Mouse (Mus musculus) brain, embryonic 14.5 days (tissue): Measurements from ENCODE around the gene Fam163b.

Source experiments
- CTCF ChIP-seq: fragments of 200-500 bp; IDR thresholded peaks from 2 replicates; pipeline ENCODE4 v1.5.1; 2012; ENCODE audit warnings: inconsistent platforms, mild to moderate bottlenecking, moderate library complexity, borderline replicate concordance; ENCODE audit not compliant: insufficient read depth, insufficient read length; ENCODE audit errors: extremely low read depth
- POLR2A ChIP-seq: fragments of 200-500 bp; IDR thresholded peaks from 2 replicates; pipeline ENCODE4 v1.6.1; 2012; ENCODE audit warnings: mild to moderate bottlenecking, inconsistent platforms, borderline replicate concordance; ENCODE audit not compliant: poor library complexity, insufficient read depth, insufficient read length, severe bottlenecking; ENCODE audit errors: extremely low read depth

DNA sequence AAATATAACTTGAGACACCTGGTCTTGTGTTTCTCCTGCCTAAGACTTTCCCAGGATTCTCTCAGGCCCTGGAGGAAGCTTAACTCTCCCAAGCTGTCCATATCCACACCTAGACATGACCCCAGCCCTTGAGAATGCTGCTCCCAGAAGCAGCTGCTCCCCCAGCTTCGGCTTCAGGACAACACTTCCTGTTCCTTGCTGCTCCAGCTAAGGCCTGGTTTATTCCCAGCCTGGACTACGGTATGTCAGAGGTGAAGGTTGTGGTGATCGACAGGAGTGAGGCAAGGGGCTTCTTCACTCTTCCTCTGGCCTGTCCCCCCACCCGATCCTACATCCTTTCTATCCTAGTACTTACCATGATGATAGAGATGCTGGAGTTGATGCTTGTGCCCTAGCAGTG is 68.9 kb downstream of the Fam163b start:
- TF ChIP-seq POLR2A: no peak
- TF ChIP-seq CTCF: no peak
